Mouse (Mus musculus) embryonic facial prominence, embryonic 13.5 days (tissue): ENCODE results near the gene Col24a1. TPM values are rescaled to one million over a fixed set of nuclear protein-coding genes. Genes with fewer than 3 reads are reported as not detected.

Experiments used
- ATAC-seq: fragments of 200-750 bp; cut with Nextera tagmentation; 2 replicates; pipeline ENCODE4 v1.8.0; 2017; ENCODE audit warnings: low read depth; ENCODE audit not compliant: insufficient number of reproducible peaks, insufficient read depth, low FRiP score, low TSS enrichment
- H3K27ac ChIP-seq: fragments of 300-500 bp; sonication (generic); 2 replicates; pipeline ENCODE4 v1.5.1; 2015; ENCODE audit warnings: moderate library complexity, mild to moderate bottlenecking, inconsistent platforms
- H3K27me3 ChIP-seq: fragments of 300-500 bp; sonication (generic); 2 replicates; pipeline ENCODE4 v1.6.1; 2015; ENCODE audit warnings: mild to moderate bottlenecking, inconsistent platforms
- H3K36me3 ChIP-seq: fragments of 300-500 bp; sonication (generic); 2 replicates; pipeline ENCODE4 v1.6.1; 2015; ENCODE audit warnings: mild to moderate bottlenecking, inconsistent platforms
- H3K4me1 ChIP-seq: fragments of 300-500 bp; sonication (generic); 2 replicates; pipeline ENCODE4 v1.6.1; 2015; ENCODE audit warnings: inconsistent platforms
- H3K4me2 ChIP-seq: fragments of 300-500 bp; sonication (generic); 2 replicates; pipeline ENCODE4 v1.6.1; 2015; ENCODE audit warnings: moderate library complexity, mild to moderate bottlenecking, inconsistent platforms
- H3K4me3 ChIP-seq: fragments of 300-500 bp; sonication (generic); 2 replicates; pipeline ENCODE4 v1.5.1; 2015; ENCODE audit warnings: mild to moderate bottlenecking, inconsistent platforms
- H3K9ac ChIP-seq: fragments of 300-500 bp; sonication (generic); 2 replicates; pipeline ENCODE4 v1.6.1; 2015; ENCODE audit warnings: mild to moderate bottlenecking, inconsistent platforms
- H3K9me3 ChIP-seq: fragments of 300-500 bp; sonication (generic); 2 replicates; pipeline ENCODE4 v1.6.1; 2016; ENCODE audit warnings: inconsistent platforms
- WGBS: fragments of 180-500 bp; shearing (Covaris S2); methylation state at CpG from one replicate; pipeline ENCODE4 v1.1.7; 2015; ENCODE audit warnings: mixed read lengths; 5-methylcytosine and 5-hydroxymethylcytosine counted together
- polyA plus RNA-seq: library from polyadenylated mRNA; unstranded; fragments of >200 nt; fragmentation: Nextera tagmentation; extraction: Ambion mirVana; gene quantifications from 2 replicates; pipeline ENCODE4 v1.2.1, GENCODE M21; 2015

The Col24a1 gene
- polyA plus RNA-seq, 1 experiment from 2014 or later, result 7.7 TPM

- H3K9ac ChIP-seq, result no peak overlapping the region
- H3K4me3 ChIP-seq, result no peak overlapping the region
- no peaks in the 10 kb centered on the region for H3K27me3 ChIP-seq
- H3K36me3 ChIP-seq, result peaks cover 82% of the 10 kb centered on the region
- H3K9me3 ChIP-seq, result no peaks in the 10 kb centered on the region
- no peaks in the 10 kb centered on the region for H3K4me1 ChIP-seq
- no peak overlapping the region for H3K27ac ChIP-seq
- WGBS, result 91% methylated on average over 6 of the region's 6 CpGs
- H3K4me2 ChIP-seq, result no peak overlapping the region
- ATAC-seq, result no peak
These were observed 308.5 kb downstream of the Col24a1 start for GRCm38 (mm10) chr3:145600801-145601200.

- H3K27ac ChIP-seq, result no peak overlapping the region
- no peak overlapping the region for H3K9ac ChIP-seq
- H3K9me3 ChIP-seq, result no peaks in the 10 kb centered on the region
- H3K4me1 ChIP-seq, result no peaks in the 10 kb centered on the region
- H3K4me3 ChIP-seq, result no peak overlapping the region
- no peak for ATAC-seq
- H3K4me2 ChIP-seq, result no peak overlapping the region
- 69% methylated on average over 6 of the region's 6 CpGs for WGBS
- no peaks in the 10 kb centered on the region for H3K27me3 ChIP-seq
- peaks cover 77% of the 10 kb centered on the region for H3K36me3 ChIP-seq
These were observed 309.1 kb downstream of the Col24a1 start for GRCm38 (mm10) chr3:145601345-145601744.

Other genes with a start within 250 kb of the Col24a1 start
- 0.33 and 0.39 TPM in 2 replicates for gene Clca2, start 193.0 kb upstream of the Col24a1 start, polyA plus RNA-seq
- 18.0 and 22.9 TPM in 2 replicates for gene Odf2l, start 173.9 kb upstream of the Col24a1 start, polyA plus RNA-seq